Mouse (Mus musculus) testis, adult 2 months (tissue): ENCODE data around the gene 1700006A11Rik.

Experiments used
- CTCF ChIP-seq: fragments of 200-500 bp; IDR thresholded peaks from 2 replicates; pipeline ENCODE4 v1.5.1; 2012; ENCODE audit warnings: low read depth, mild to moderate bottlenecking, inconsistent platforms, low read length, moderate library complexity; ENCODE audit not compliant: control insufficient read depth, insufficient read depth, insufficient replicate concordance
- POLR2A ChIP-seq: fragments of 200-500 bp; IDR thresholded peaks from 2 replicates; pipeline ENCODE4 v1.6.1; 2012; ENCODE audit warnings: low read depth, mild to moderate bottlenecking, inconsistent platforms, low read length, moderate library complexity; ENCODE audit not compliant: control insufficient read depth

DNA sequence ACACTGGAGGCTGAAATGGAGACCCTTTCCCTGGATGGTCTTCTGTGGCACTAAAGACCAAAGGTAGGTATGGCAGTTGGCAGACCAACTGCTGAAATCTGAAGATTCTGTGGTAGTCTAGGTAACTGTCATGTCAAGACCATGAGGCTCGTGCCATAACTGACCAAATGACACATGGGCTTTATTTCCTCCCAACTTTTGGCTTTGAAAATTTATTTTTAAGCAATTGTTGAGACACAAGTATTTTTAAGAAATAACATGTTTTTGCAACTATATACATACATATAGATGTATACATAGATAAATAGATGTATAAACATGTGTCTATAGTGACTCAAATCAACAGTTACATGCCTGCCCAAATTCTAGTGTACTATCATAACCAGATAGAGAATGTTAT is at the start of gene 1700006A11Rik:
- TF ChIP-seq CTCF (no peak), POLR2A (no peak; the same call in 1 of the 2 replicates)
